In the genomic region with DNA sequence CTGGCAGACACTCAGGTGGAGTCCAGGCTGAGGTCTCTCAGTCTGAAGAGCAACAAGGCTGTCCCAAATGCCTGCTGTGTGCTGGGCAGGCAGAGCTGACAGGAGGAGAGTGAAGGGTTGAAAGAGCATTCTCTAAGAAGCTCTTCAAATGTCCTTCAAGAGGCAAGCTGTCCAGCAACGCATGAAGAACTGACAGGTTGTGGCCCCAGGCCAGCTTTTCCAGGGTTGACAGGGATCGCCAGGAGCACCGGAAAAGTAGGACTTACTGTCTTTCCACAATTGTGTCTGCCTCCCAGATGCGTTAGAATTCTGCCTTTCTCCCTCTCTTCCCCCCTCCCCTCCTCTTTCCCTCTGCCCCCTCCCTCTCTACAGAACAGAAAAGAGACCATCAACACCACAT, we compare ENCODE assay signal across 21 mouse cellular contexts.
DNase-seq lines count a peak whose midpoint lies in the region; ATAC-seq and TF ChIP-seq lines count a peak whose summit lies in the region.
"Had no signal": no experiment of that assay in that cellular context is flagged by ENCODE, and none has a peak within 500 bp of the region (broad histone marks: within the 10 kb centered on the region; RNA-seq: fewer than 3 reads in every experiment).

No protein-coding gene starts in this region.

- no peaks in the 10 kb centered on the region for H3K27me3 ChIP-seq in hindbrain, postnatal 0 days (ENCODE audit: insufficient read depth, low read length)
- no peaks in the 10 kb centered on the region for H3K27me3 ChIP-seq in hindbrain, embryonic 10.5 days (ENCODE audit: insufficient read depth, poor library complexity, severe bottlenecking)
- H3K27me3 ChIP-seq: forebrain, embryonic 12.5 days had no signal

- no peaks in the 10 kb centered on the region for H3K9me3 ChIP-seq in hindbrain, postnatal 0 days (ENCODE audit: low read length)
- H3K9me3 ChIP-seq in hindbrain, embryonic 10.5 days: peaks cover 2% of the 10 kb centered on the region; the same call in 1 of the 2 replicates
- H3K9me3 ChIP-seq: embryonic facial prominence, embryonic 13.5 days; embryonic facial prominence, embryonic 15.5 days; forebrain, embryonic 10.5 days had no signal

- H3K36me3 ChIP-seq in hindbrain, postnatal 0 days (ENCODE audit: insufficient read depth, low read length): no peaks in the 10 kb centered on the region
- H3K36me3 ChIP-seq in hindbrain, embryonic 10.5 days: no peaks in the 10 kb centered on the region
- H3K36me3 ChIP-seq: embryonic facial prominence, embryonic 13.5 days; embryonic facial prominence, embryonic 15.5 days; forebrain, embryonic 10.5 days; forebrain, embryonic 12.5 days had no signal

- H3K4me1 ChIP-seq in hindbrain, postnatal 0 days (ENCODE audit: insufficient read depth, low read length): peaks cover 3% of the 10 kb centered on the region; the same call in 1 of the 2 replicates
- no peaks in the 10 kb centered on the region for H3K4me1 ChIP-seq in hindbrain, embryonic 10.5 days (replicated peaks)
- H3K4me1 ChIP-seq: embryonic facial prominence, embryonic 13.5 days; embryonic facial prominence, embryonic 15.5 days; forebrain, embryonic 10.5 days had no signal

- ATAC-seq in cerebellum, adult (ENCODE audit: insufficient number of reproducible peaks, low FRiP score, low TSS enrichment): no peak
- no peak for ATAC-seq in hindbrain, postnatal 0 days
- ATAC-seq: forebrain, embryonic 14.5 days; forebrain, embryonic 16.5 days had no signal

- TF ChIP-seq CTCF in hindbrain, postnatal 0 days (IDR thresholded peaks at IDR 0.05; ENCODE audit: low read depth): no peak

- no peak overlapping the region for H3K27ac ChIP-seq in hindbrain, postnatal 0 days
- H3K27ac ChIP-seq in hindbrain, embryonic 10.5 days: no peak overlapping the region
- H3K27ac ChIP-seq: embryonic facial prominence, embryonic 13.5 days; embryonic facial prominence, embryonic 15.5 days; forebrain, embryonic 10.5 days; forebrain, embryonic 12.5 days had no signal

- DNase-seq in cerebellum, postnatal 14 days: peak; percentile 65 to 81
- peak; percentile 37 for DNase-seq in hindbrain, postnatal 0 days (ENCODE audit: low spot score)
- DNase-seq in hindbrain, embryonic 10.5 days (ENCODE audit: low spot score): no peak
- peak; percentile 36 for DNase-seq in retina, postnatal 1 day
- DNase-seq in retina, embryonic 14.5 days (ENCODE audit: low spot score): no peak
- DNase-seq: adrenal gland, adult 2 months; adrenal gland, postnatal 10 days; adrenal gland, postnatal 25 days; cerebellum, adult 18-20 months; cerebellum, adult 8-10 months; cerebellum, adult 9-11 months; cerebellum, postnatal 36 days; embryo, embryonic 11 days had no signal

- WGBS in hindbrain, postnatal 0 days: 43% methylated on average over 4 of the region's 4 CpGs
- WGBS in hindbrain, embryonic 10.5 days: 75% methylated on average over 4 of the region's 4 CpGs

- H3K4me3 ChIP-seq in hindbrain, postnatal 0 days (ENCODE audit: low read length): no peak overlapping the region
- H3K4me3 ChIP-seq in hindbrain, embryonic 10.5 days: no peak overlapping the region
- H3K4me3 ChIP-seq: embryonic facial prominence, embryonic 13.5 days; embryonic facial prominence, embryonic 15.5 days; erythroblast, embryonic 14.5 days; forebrain, embryonic 10.5 days; forebrain, embryonic 12.5 days had no signal

- H3K4me2 ChIP-seq in hindbrain, postnatal 0 days (ENCODE audit: low read depth, low read length): no peak overlapping the region
- H3K4me2 ChIP-seq: embryonic facial prominence, embryonic 13.5 days; embryonic facial prominence, embryonic 15.5 days; forebrain, embryonic 12.5 days had no signal

- H3K9ac ChIP-seq in hindbrain, postnatal 0 days (replicated peaks; ENCODE audit: low read length): no peak overlapping the region
- H3K9ac ChIP-seq: embryonic facial prominence, embryonic 13.5 days; embryonic facial prominence, embryonic 15.5 days; forebrain, embryonic 12.5 days had no signal

Comparison
In these comparisons a context has a peak if more than half of its experiments do, and no peak if none do; other contexts are left out.
1. DNase-seq: peak in cerebellum, postnatal 14 days (2 of 2), hindbrain, postnatal 0 days (single experiment) and retina, postnatal 1 day (single experiment); none in hindbrain, embryonic 10.5 days (single experiment) and retina, embryonic 14.5 days (single experiment).